Mouse (Mus musculus) stomach, postnatal 0 days (tissue): ENCODE data around the gene Dhrs9.

Source experiments
- CTCF ChIP-seq: IDR thresholded peaks from 2 replicates; pipeline ENCODE4 v1.5.1; 2016; ENCODE audit warnings: antibody characterized with exemption, low read depth, mild to moderate bottlenecking, moderate library complexity
- EP300 ChIP-seq: optimal IDR thresholded peaks from 2 replicates; pipeline ENCODE3; 2016; ENCODE audit warnings: antibody characterized with exemption

DNA sequence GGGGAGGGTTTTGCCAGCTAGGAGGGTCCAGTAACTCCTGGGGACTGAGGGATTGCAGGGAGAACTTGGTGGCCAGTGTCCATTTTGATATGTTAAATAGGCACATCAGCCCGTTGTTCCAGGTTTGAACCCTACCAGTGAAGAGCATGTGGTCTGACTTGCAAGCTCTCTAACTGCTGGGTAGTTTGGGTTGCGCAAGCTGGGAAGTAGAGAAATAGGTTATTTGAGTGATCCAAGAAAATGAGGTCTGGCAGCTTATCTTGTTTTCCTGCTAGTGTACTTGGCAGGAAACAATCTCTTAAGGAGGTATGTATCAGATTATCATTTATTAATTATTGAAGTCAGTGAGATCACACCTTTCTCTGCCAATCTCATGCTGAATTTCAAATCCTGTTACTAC is 15.4 kb upstream of the Dhrs9 start:
- TF ChIP-seq CTCF (no peak), EP300 (no peak)
